Mouse (Mus musculus): ENCODE measurements at regions not wholly inside any gene's neighbourhood (a gene's known extent, or its start where the extent isn't known, plus 50 kb on each side); places are given as distances from the start of the nearest gene placed in this dataset.

DNA sequence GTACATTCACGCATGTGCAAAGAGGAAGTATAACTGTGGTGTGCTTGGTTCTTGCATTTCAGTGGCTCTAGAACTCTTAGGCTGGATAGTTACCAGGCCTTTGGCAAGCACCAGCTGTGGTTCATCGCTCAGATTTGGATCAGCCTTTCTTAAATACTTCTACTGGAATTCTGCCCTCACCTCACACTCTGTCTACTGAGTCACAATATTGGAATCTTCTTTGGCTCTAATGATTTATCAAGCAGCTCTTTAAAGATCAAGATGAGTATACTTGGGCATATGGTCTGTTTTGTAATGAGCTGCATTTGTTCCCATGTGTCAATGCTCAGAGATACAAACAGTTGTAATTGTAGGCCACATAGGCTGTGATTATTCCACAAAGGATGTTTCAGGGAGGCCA is 197.5 kb downstream of the Icos start:
- no peak for DNase-seq (ENCODE audit: low spot score)
- H3K9me3 ChIP-seq (ENCODE audit: control insufficient read depth, low read length): no peaks in the 10 kb centered on the region
- H3K9ac ChIP-seq (ENCODE audit: low read depth, low read length, severe bottlenecking): no peak overlapping the region
- H3K4me1 ChIP-seq (ENCODE audit: control insufficient read depth, insufficient read depth, low read length): peaks cover 1% of the 10 kb centered on the region
- TF ChIP-seq POLR2A (IDR thresholded peaks at IDR 0.05; ENCODE audit: borderline replicate concordance, extremely low read depth, insufficient read depth, insufficient read length): no peak
- no peaks in the 10 kb centered on the region for H3K36me3 ChIP-seq (ENCODE audit: control insufficient read depth, insufficient read depth, low read length)
- no peak overlapping the region for H3K27ac ChIP-seq (replicated peaks; ENCODE audit: low read depth, low read length)
- no peak overlapping the region for H3K4me2 ChIP-seq (replicated peaks; ENCODE audit: low read depth, low read length, severe bottlenecking)
- H3K4me3 ChIP-seq (replicated peaks; ENCODE audit: low read length): no peak overlapping the region
- 83% methylated on average over 2 of the region's 2 CpGs for WGBS
- no peak for ATAC-seq (ENCODE audit: low FRiP score, low read depth)
- no peaks in the 10 kb centered on the region for H3K27me3 ChIP-seq (ENCODE audit: control insufficient read depth, insufficient read depth, low read length)

- H3K27me3 ChIP-seq (ENCODE audit: control insufficient read depth, insufficient read depth, low read length): no peaks in the 10 kb centered on the region
- no peaks in the 10 kb centered on the region for H3K9me3 ChIP-seq (ENCODE audit: control insufficient read depth, low read length)
- no peak overlapping the region for H3K27ac ChIP-seq (replicated peaks; ENCODE audit: low read depth, low read length)
- H3K9ac ChIP-seq (ENCODE audit: low read depth, low read length, severe bottlenecking): no peak overlapping the region
- ATAC-seq (ENCODE audit: low FRiP score, low read depth) (no peak), DNase-seq (ENCODE audit: low spot score) (no peak)
- no peak overlapping the region for H3K4me2 ChIP-seq (replicated peaks; ENCODE audit: low read depth, low read length, severe bottlenecking)
- H3K36me3 ChIP-seq (ENCODE audit: control insufficient read depth, insufficient read depth, low read length): no peaks in the 10 kb centered on the region
- H3K4me3 ChIP-seq (replicated peaks; ENCODE audit: low read length): no peak overlapping the region
- WGBS: 69% methylated on average over 9 of the region's 9 CpGs
- no peak for TF ChIP-seq POLR2A (IDR thresholded peaks at IDR 0.05; ENCODE audit: borderline replicate concordance, extremely low read depth, insufficient read depth, insufficient read length)
- peaks cover 21% of the 10 kb centered on the region for H3K4me1 ChIP-seq (ENCODE audit: control insufficient read depth, insufficient read depth, low read length)
Observed at GRCm38 (mm10) chr1:61179461-61179860, 201.7 kb downstream of the Icos start.

DNA sequence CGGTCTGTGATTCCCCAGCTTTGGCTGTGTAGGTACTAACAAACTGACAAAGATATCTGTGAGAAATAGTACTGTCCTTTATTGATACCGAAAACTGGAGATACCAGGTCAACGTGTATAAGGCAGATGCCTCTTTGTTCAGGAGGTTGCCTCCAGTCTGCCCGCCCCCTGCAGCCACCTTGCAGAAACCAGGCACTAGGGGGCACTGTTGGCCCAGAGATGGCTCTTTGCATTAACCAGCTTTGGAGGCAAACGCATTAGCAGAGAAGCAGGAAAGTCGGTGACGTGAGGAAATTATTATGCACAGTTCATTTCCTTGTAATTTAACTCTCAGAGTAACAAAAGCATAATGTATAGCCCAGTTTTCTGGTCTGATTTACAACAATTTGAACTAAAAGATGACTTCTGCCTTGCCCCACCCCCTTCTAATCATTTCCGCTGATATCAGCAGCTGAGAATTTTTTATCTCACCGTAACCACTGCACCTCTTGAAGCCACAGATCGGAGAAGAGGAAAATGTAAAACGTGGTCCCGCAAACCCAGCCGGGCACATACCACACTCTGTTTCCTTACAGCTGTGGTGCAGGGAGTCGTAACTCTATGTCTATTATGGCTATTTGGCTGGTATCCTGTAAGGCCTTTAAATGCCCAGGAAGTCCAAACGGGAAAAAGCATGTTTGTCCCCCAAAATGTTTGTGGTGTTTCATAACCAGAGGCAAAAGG is 203.5 kb downstream of the Icos start:
- Histone ChIP-seq H3K4me1 (ENCODE audit: control insufficient read depth, insufficient read depth, low read length) (peaks cover 21% of the 10 kb centered on the region), H3K27me3 (ENCODE audit: control insufficient read depth, insufficient read depth, low read length) (no peaks in the 10 kb centered on the region), H3K4me2 (replicated peaks; ENCODE audit: low read depth, low read length, severe bottlenecking) (peak overlapping the region; percentile 41), H3K9me3 (ENCODE audit: control insufficient read depth, low read length) (no peaks in the 10 kb centered on the region), H3K4me3 (replicated peaks; ENCODE audit: low read length) (peak overlapping the region; percentile 17), H3K27ac (replicated peaks; ENCODE audit: low read depth, low read length) (no peak overlapping the region), H3K36me3 (ENCODE audit: control insufficient read depth, insufficient read depth, low read length) (no peaks in the 10 kb centered on the region), H3K9ac (ENCODE audit: low read depth, low read length, severe bottlenecking) (no peak overlapping the region)
- ATAC-seq (ENCODE audit: low FRiP score, low read depth) (peak; percentile 80), DNase-seq (ENCODE audit: low spot score) (peak; percentile 92)
- no peak for TF ChIP-seq POLR2A (IDR thresholded peaks at IDR 0.05; ENCODE audit: borderline replicate concordance, extremely low read depth, insufficient read depth, insufficient read length)
- 10% methylated on average over 15 of the region's 15 CpGs for WGBS

DNA sequence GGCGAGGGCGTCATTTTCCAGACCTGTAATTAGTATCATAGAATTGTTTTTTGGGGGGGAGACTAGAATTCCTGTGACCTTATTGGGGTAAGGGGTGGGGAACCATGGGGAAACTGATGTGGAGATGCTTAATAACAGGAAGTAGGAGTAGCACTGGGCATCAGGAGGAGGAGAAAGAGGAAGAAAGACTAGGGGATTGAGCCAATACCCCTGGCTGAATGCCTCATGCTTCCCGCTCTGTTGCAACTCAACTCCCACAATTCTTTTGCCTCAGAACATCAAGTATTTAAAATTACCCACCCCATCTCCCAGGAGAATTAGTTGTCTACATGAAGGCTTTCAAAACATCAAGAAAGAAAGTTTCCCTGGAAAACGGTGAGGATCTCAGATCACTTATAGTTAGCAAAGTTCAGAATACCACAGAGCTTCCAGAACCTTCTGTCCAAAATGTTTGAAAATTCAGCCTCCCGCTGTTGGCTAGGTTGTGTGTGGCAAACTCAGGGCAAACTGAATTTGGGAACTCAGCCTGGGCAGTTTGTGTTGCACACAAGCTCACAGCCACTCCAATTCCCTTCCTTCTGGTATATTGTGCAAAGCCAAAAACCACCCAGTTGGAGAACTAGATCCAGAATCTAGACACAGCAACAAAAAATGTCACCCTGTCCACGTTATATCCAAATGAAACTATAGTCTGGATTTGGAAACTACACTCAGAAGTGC is 209.8 kb downstream of the Icos start:
- no peaks in the 10 kb centered on the region for H3K9me3 ChIP-seq (ENCODE audit: control insufficient read depth, low read length)
- no peak for DNase-seq (ENCODE audit: low spot score)
- H3K9ac ChIP-seq (ENCODE audit: low read depth, low read length, severe bottlenecking): no peak overlapping the region
- no peak overlapping the region for H3K27ac ChIP-seq (replicated peaks; ENCODE audit: low read depth, low read length)
- no peak overlapping the region for H3K4me2 ChIP-seq (replicated peaks; ENCODE audit: low read depth, low read length, severe bottlenecking)
- H3K36me3 ChIP-seq (ENCODE audit: control insufficient read depth, insufficient read depth, low read length): no peaks in the 10 kb centered on the region
- H3K4me3 ChIP-seq (replicated peaks; ENCODE audit: low read length): no peak overlapping the region
- no peak for ATAC-seq (ENCODE audit: low FRiP score, low read depth)
- H3K27me3 ChIP-seq (ENCODE audit: control insufficient read depth, insufficient read depth, low read length): no peaks in the 10 kb centered on the region
- WGBS: 76% methylated on average over 6 of the region's 6 CpGs
- TF ChIP-seq POLR2A (IDR thresholded peaks at IDR 0.05; ENCODE audit: borderline replicate concordance, extremely low read depth, insufficient read depth, insufficient read length): no peak
- H3K4me1 ChIP-seq (ENCODE audit: control insufficient read depth, insufficient read depth, low read length): 0 out of 2 replicates have a peak, but pooled peaks cover 4% of the 10 kb centered on the region

DNA sequence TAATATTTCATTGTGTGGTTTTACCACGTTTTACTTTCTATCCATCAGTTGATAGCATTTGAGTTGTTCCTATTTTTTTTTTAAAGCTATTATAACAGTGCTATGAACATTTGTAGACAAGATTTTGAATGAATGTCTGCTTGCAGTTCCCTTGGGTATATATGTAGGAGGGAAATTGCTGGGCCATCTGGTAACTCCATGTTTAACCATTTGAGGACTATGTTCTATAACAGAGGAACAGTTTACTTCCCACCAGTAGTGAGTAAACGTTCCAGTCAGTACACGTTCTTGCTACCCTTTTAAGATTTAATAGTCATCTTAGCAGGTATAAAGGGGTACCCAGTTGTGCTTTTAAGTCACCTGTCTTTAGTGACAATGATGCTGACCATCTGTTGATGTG is 213.2 kb downstream of the Icos start:
- Histone ChIP-seq H3K4me3 (replicated peaks; ENCODE audit: low read length) (no peak overlapping the region), H3K4me1 (ENCODE audit: control insufficient read depth, insufficient read depth, low read length) (peaks cover 11% of the 10 kb centered on the region; the same call in 1 of the 2 replicates), H3K27ac (replicated peaks; ENCODE audit: low read depth, low read length) (no peak overlapping the region), H3K27me3 (ENCODE audit: control insufficient read depth, insufficient read depth, low read length) (no peaks in the 10 kb centered on the region), H3K36me3 (ENCODE audit: control insufficient read depth, insufficient read depth, low read length) (no peaks in the 10 kb centered on the region), H3K9me3 (ENCODE audit: control insufficient read depth, low read length) (no peaks in the 10 kb centered on the region), H3K9ac (ENCODE audit: low read depth, low read length, severe bottlenecking) (no peak overlapping the region), H3K4me2 (replicated peaks; ENCODE audit: low read depth, low read length, severe bottlenecking) (no peak overlapping the region)
- WGBS: 44% methylated on average over 3 of the region's 3 CpGs
- no peak for TF ChIP-seq POLR2A (IDR thresholded peaks at IDR 0.05; ENCODE audit: borderline replicate concordance, extremely low read depth, insufficient read depth, insufficient read length)
- no peak for ATAC-seq (ENCODE audit: low FRiP score, low read depth)
- no peak for DNase-seq (ENCODE audit: low spot score)
